Mouse (Mus musculus) cerebellum, adult 11-12 months (tissue): Measurements from ENCODE around the gene Med18.

Source experiments
- DNase-seq: peaks from one replicate; pipeline ENCODE4 v3.0.0; 2022

Med18 gene

GRCm38 (mm10) chr4:132463430-132464254 is at the start of gene Med18:
TSS of gene Med18 (minus strand) at chr4:132463921.
- peak; percentile 91 for DNase-seq

GRCm38 (mm10) chr4:132512080-132512479 is 48.4 kb upstream of the Med18 start:
- DNase-seq, result no peak

- peak; percentile 95 for DNase-seq
Measured at GRCm38 (mm10) chr4:132510352-132510798, 46.7 kb upstream of the Med18 start, which contains the start of gene Sesn2. TSS of gene Sesn2 (minus strand) at chr4:132510501.

- peak; percentile 66 for DNase-seq
Measured at GRCm38 (mm10) chr4:132509621-132510296, 46.0 kb upstream of the Med18 start.

- no peak for DNase-seq
Measured at GRCm38 (mm10) chr4:132507210-132507609, 43.5 kb upstream of the Med18 start.

GRCm38 (mm10) chr4:132506250-132506649 is 42.5 kb upstream of the Med18 start:
- no peak for DNase-seq

GRCm38 (mm10) chr4:132505800-132506199 is 42.1 kb upstream of the Med18 start:
- DNase-seq, result no peak

GRCm38 (mm10) chr4:132505034-132505738 is 41.5 kb upstream of the Med18 start:
- DNase-seq, result no peak

GRCm38 (mm10) chr4:132503344-132503743 is 39.6 kb upstream of the Med18 start:
- no peak for DNase-seq

- no peak for DNase-seq
Measured at GRCm38 (mm10) chr4:132501639-132502038, 37.9 kb upstream of the Med18 start.

GRCm38 (mm10) chr4:132494271-132494918 is 30.7 kb upstream of the Med18 start:
- no peak for DNase-seq

- DNase-seq, result peak; percentile 49
Measured at GRCm38 (mm10) chr4:132492178-132493060, 28.7 kb upstream of the Med18 start.

GRCm38 (mm10) chr4:132491748-132492147 is 28.0 kb upstream of the Med18 start:
- DNase-seq, result no peak

GRCm38 (mm10) chr4:132491057-132491456 is 27.3 kb upstream of the Med18 start:
- DNase-seq, result no peak

- DNase-seq, result no peak
Measured at GRCm38 (mm10) chr4:132490273-132491010, 26.7 kb upstream of the Med18 start.

- DNase-seq, result no peak
Measured at GRCm38 (mm10) chr4:132488976-132489375, 25.3 kb upstream of the Med18 start.

- DNase-seq, result no peak
Measured at GRCm38 (mm10) chr4:132488521-132488920, 24.8 kb upstream of the Med18 start.

- DNase-seq, result no peak
Measured at GRCm38 (mm10) chr4:132484820-132485219, 21.1 kb upstream of the Med18 start.

- no peak for DNase-seq
Measured at GRCm38 (mm10) chr4:132484231-132484630, 20.5 kb upstream of the Med18 start.

GRCm38 (mm10) chr4:132482956-132483608 is 19.4 kb upstream of the Med18 start:
- DNase-seq, result no peak
